Mouse (Mus musculus): Measurements from ENCODE around the gene Atf5.

DNA sequence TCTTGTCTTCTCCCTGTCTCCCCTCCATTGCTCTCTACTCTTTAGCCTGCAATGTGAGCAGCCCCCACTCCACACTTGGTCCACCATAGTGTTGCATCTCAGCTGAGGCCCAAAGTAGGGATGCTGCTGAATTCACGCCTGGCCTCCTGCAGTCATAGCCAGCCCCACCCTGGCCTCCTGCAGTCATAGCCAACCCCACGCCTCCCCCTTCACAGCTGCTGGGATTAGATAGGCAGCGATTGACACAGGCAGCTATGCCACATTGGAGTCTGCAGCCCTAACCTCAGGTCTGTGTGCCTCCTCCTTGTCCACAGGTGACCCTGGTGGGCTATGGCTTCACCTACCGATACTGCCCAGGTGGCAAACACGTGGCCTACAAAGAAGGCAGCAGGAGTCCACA, 48.3 kb downstream of the Atf5 start:
- TF ChIP-seq HCFC1 (IDR thresholded peaks at IDR 0.05; ENCODE audit: borderline replicate concordance, insufficient read depth, low read length), result no peak
- no peak for TF ChIP-seq MAFK (IDR thresholded peaks at IDR 0.05; ENCODE audit: insufficient read depth, low read depth, low read length)

All from ES-E14 (cell line).